Mouse (Mus musculus): ENCODE data around the gene Ppan.

Gene Ppan

GRCm38 (mm10) chr9:20887704-20888385, at the start of gene Ppan:
Ppan (plus strand) TSS chr9:20888175.
- DNase-seq (ENCODE audit: low read depth, low spot score), result peak; percentile 97

- DNase-seq (ENCODE audit: low read depth, low spot score), result no peak
Measured at GRCm38 (mm10) chr9:20838931-20839330, 49.0 kb upstream of the Ppan start.

DNA sequence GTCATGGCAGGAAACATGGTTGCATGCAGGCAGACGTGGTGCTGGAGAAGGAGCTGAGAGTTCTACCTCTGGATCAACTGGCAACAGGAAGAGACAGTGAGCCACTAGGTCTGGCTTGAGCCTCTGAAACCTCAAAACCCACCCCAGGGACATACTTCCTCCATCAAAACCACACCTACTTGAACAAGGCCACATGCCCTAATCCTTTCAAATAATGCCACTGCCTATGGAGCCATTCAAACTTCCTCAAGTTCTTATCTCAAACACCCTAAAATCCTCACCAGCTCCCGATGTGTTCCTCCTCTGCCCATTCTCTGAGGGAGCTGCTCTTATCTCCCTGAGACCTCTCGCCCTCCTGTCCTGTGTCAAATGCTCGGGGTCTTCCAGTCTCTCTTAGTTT, 45.8 kb upstream of the Ppan start:
- no peak for DNase-seq (ENCODE audit: low read depth, low spot score)

GRCm38 (mm10) chr9:20842670-20843069, 45.3 kb upstream of the Ppan start:
- DNase-seq (ENCODE audit: low read depth, low spot score), result peak; percentile 25

DNA sequence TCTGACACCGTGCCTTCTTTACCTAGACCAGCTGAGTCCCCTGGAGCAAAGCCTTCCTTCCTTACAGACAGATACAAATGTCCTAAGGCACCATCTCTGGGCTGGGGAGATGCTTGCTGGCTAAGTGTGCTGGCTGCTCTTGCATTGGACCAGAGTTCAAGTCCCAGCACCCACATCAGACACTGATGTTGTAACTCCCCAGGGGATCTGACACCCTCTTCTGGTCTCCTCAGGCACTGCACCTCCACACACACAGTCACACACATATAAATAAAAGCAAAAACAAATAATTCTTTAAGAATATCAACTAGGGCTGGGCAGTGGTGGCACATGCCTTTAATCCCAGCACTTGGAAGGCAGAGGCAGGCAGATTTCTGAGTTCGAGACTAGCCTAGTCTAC, 37.8 kb upstream of the Ppan start:
- no peak for DNase-seq (ENCODE audit: low read depth, low spot score)

DNA sequence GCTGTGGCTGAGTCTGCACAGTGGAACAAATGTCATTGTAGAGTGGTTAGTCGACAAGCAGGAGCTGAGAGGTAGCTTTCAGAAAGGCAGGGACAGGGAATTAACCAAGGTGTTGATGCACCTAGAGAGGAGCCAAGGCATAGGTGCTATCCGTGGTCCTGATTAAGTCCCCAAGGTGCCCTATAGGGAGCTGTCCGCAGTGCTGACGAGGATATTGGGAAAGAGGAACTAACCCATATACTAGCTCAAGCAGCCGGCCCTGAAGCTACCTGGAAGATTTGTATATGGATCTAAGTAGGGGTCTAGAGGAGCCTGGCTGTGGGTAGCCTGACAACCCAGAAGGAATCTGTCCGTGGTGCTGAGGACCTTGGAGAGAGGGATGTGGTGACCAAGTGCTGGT, 30.8 kb upstream of the Ppan start:
- peak; percentile 70 for DNase-seq (ENCODE audit: low read depth, low spot score)

DNA sequence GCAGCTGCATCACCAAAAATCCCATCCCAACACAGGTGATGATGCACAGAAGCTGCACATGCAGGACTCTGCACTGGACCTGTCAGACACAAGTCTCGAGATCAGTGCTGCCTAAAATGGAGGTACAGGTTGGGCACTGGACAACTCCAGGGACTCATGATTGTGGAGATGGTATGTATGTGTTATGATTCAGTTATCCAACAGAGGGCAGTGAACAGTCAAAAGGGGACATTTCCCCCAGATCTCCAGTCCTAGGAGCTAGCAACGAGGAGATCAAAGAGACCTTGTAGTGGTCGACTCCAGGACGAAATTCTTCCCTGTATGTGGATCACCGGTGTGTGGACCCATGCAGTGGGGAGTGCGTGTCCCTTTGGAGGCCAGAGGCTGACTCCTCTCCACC, 28.0 kb upstream of the Ppan start:
- no peak for DNase-seq (ENCODE audit: low read depth, low spot score)

- peak; percentile 66 for DNase-seq (ENCODE audit: low read depth, low spot score)
Measured at GRCm38 (mm10) chr9:20861821-20862220, 26.2 kb upstream of the Ppan start.

DNA sequence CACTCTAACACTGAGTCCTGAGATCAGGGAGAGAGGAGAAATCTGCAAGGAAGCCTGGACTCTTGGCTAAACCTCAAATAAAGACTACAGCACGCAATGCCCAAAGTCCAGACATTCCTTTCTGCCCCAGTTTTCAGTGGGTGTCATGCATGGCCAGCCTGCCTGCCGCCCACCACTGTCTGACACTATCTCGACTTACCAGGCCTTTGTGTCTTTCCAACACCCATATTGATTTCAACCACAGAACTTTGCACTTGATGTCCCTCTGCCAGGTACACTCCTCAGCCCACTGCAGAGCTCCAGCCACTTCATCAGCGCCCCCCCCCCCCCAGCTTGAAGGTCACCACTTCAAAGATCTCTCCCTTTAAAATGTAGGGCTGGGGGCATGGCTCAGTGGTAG, 25.8 kb upstream of the Ppan start:
- no peak for DNase-seq (ENCODE audit: low read depth, low spot score)

- no peak for DNase-seq (ENCODE audit: low read depth, low spot score)
Measured at GRCm38 (mm10) chr9:20866879-20867278, 21.1 kb upstream of the Ppan start.

DNA sequence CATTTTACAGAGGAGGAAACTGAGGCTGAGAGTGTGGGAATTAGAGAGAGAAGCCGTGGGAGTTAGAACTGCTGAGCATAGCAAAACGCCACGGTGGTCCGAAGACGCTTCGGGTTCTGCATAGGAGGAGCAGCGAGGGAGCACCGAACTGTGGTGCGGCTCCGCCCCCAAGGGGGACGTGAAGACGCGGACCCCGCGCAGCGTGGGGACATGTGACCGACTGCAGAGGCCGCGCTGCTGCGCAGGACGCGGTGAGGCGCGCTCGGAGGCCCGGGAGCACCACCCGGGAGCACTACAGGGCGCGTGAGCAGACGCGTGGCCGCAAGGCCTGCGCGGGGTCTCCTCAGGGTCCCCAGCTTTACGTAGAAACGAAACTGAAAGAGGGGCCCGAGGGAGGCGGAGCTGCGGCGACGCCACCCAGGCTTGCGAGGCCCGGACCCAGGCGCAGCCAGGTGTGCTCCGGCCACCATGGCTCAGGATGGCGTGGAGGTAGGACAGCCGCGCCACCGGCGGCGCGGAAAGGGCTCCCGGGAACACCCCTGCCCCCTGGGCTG, 19.4 kb upstream of the Ppan start, which contains the start of gene A230050P20Rik:
Gene A230050P20Rik (plus strand): TSS at position 195 of the 554 bp plus-strand sequence.
- DNase-seq (ENCODE audit: low read depth, low spot score), result peak; percentile 77

- peak; percentile 41 for DNase-seq (ENCODE audit: low read depth, low spot score)
Measured at GRCm38 (mm10) chr9:20869246-20869645, 18.7 kb upstream of the Ppan start.

DNA sequence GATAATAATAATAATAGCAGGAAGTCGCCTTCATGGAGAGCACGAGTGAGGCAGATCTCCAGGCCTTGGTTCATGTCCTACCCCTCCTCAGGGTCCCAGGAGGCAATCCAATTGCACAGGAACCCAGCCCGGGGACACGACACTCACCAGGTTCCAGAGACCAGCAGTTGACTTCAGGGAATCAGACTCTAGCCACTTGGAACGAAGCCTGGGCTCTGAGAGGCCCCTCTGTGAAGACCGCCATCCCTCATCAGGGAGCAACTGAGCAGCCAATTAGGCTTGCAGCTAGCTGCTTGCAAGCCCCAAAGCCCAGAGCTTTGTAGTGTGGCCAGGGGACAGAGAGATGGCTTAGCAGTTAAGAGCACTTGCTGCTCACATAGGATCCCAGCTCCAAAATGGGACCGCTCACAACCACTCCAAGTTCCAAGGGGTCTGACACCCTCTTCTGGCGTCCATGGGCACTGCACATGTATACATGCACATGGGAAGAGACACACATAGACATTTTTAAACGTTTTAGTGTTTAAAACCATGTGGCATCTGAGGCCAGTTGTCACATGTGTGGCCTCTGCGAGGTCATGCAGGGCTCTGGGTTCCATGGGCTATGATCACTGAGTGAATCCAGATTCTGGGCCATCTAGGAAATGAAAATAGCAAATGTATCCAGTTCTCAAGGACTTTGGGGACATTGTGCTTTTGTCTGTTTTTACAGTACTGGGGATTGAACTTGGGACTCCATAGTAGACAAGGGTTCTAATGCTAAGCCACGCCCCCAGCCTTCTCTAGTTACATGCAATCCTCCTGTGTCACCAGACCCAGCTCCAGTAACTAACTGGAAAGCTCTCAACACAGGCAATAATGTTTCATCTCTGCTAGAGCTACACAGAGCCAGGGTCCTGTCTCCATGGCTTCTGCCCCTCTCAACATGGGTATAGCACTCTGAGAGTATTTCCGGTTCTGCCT, 17.5 kb upstream of the Ppan start:
- DNase-seq (ENCODE audit: low read depth, low spot score), result no peak

GRCm38 (mm10) chr9:20872991-20873390, 15.0 kb upstream of the Ppan start:
- no peak for DNase-seq (ENCODE audit: low read depth, low spot score)

DNA sequence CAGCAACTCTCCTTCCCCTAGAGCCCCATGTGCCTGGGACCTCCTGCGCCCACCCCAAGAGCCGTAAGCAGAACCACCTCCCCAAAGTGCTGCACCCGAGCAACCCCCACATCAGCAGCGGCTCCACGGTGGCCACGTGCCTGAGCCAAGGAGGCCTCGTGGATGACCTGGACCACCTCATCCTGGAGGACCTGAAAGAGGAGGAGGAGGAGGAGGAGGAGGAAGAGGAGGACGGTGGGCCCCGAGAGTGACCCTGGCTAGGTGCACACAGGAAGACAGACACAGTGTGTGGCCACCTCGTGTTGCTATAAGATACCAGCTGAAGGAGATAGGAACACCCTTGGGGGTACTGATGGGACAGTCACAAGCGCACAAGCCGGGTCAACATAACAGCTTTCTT, 14.5 kb upstream of the Ppan start:
- no peak for DNase-seq (ENCODE audit: low read depth, low spot score)

- no peak for DNase-seq (ENCODE audit: low read depth, low spot score)
Measured at GRCm38 (mm10) chr9:20875021-20875790, 12.8 kb upstream of the Ppan start.

DNA sequence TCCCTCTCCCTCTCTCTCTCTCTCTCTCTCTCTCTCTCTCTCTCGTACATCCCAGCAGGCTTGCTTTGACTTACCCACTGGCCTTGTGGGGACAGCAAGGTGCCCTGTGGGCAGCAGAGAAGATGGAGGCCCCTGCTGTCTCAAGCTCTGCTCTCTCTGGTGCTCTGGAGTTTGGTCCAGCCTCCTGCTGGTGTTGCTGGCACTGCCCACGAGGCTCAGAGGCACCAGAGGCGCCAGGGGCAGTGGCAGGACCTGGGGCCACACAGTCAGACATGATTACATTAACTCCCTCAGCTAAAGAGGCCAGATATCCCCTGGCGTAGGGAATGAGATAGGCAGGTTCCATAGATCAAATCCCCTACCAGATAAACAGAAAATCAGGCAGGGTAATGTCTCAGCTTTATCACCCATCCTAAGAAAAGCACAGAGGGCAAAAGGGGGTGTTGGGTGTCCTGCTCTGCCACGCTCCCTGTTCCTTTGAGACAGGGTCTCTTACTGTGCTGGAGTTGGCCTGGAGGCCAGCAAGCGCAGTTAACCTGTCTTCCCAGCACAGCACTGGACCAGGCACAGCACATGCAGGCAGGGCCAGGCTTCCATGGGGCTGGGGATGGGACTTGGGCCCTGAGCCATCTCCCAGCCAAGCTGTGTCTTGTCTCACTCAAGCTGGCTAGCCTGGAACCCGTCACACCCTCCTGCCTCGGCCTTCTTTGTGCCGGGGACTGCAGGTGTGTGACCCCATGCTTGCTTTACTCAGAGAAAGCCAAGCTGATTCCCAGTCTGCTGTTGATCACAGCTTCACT, 11.5 kb upstream of the Ppan start:
- DNase-seq (ENCODE audit: low read depth, low spot score), result no peak

- DNase-seq (ENCODE audit: low read depth, low spot score), result no peak
Measured at GRCm38 (mm10) chr9:20877118-20878040, 10.6 kb upstream of the Ppan start.

DNA sequence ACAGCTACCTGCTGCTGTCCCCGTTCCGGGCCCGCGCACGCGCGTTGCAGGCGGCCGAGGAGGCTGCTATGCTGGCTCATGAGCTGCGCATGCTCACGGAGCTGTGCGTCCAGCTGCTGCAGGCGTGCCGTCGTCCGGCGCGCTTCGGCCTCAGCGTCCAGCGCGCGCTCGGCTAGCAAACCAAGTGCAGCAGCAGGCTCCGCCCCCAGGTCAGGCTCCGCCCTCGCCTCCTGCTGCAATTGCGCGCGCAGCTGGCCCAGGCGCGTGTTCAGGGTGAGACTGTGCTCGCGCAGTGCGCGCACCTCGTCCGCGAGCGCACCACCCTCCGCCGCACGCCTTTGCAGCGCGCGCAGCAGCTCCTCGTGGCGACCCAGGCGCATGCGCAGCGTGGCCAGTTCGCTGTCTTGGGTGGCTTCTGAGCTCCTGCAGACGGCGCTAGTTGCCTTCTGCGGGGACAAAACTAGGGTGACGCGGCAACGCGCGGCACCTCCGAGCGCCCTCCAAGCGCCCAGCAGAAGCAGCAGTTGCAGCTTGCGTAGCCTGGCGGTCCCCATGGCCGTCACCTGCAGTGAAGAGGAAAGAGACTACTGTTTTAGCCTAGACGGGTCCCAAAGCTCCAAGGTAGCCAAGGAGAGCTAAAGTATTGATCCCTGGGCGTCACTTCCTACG, 9.8 kb upstream of the Ppan start:
- peak; percentile 100 for DNase-seq (ENCODE audit: low read depth, low spot score)
